Mouse (Mus musculus) G1E-ER4 (cell line): Measurements from ENCODE around the gene Olfr638. TPM values are rescaled to one million over a fixed set of nuclear protein-coding genes. Genes with fewer than 3 reads are reported as not detected.

Source experiments
- GATA1 ChIP-seq: IDR thresholded peaks from one replicate; pipeline ENCODE4 v1.8.0; 2012; ENCODE audit warnings: low read length, inconsistent platforms
- polyA plus RNA-seq: library from polyadenylated mRNA; stranded (reverse); fragments of >175 nt; gene quantifications from 2 replicates; pipeline ENCODE4 v1.2.3, GENCODE M21; 2012

Olfr638 gene
- polyA plus RNA-seq: not detected in 2 replicates

GRCm38 (mm10) chr7:103998446-103998845 lies at the start of gene Olfr638:
Gene Olfr638, plus strand, starts transcription at chr7:103998746.
- no peak for TF ChIP-seq GATA1

GRCm38 (mm10) chr7:103970852-103971251 lies 27.7 kb upstream of the Olfr638 start, which contains the start of gene Olfr635:
Gene Olfr635, plus strand, starts transcription at chr7:103971152.
- no peak for TF ChIP-seq GATA1

- no peak for TF ChIP-seq GATA1
Observed at GRCm38 (mm10) chr7:103971782-103972181, 26.8 kb upstream of the Olfr638 start.

- no peak for TF ChIP-seq GATA1
Observed at GRCm38 (mm10) chr7:103999124-103999523, 578 bp downstream of the Olfr638 start.

- TF ChIP-seq GATA1: no peak
Observed at GRCm38 (mm10) chr7:104017203-104017602, 18.7 kb downstream of the Olfr638 start, which contains the start of gene Olfr639. Gene Olfr639, minus strand, starts transcription at chr7:104017303.

GRCm38 (mm10) chr7:104018953-104019352 lies 20.4 kb downstream of the Olfr638 start:
- no peak for TF ChIP-seq GATA1

GRCm38 (mm10) chr7:104021651-104022050 lies 23.1 kb downstream of the Olfr638 start:
- TF ChIP-seq GATA1: no peak

- TF ChIP-seq GATA1: no peak
Observed at GRCm38 (mm10) chr7:104025473-104025872, 26.9 kb downstream of the Olfr638 start, which contains the start of gene Olfr640. Gene Olfr640, minus strand, starts transcription at chr7:104025573.

GRCm38 (mm10) chr7:104026978-104027377 lies 28.4 kb downstream of the Olfr638 start:
- TF ChIP-seq GATA1: no peak

GRCm38 (mm10) chr7:104035145-104035544 lies 36.6 kb downstream of the Olfr638 start, which contains the start of gene Olfr641:
Gene Olfr641, plus strand, starts transcription at chr7:104035445.
- TF ChIP-seq GATA1: no peak

- no peak for TF ChIP-seq GATA1
Observed at GRCm38 (mm10) chr7:104050745-104051144, 52.2 kb downstream of the Olfr638 start.

- no peak for TF ChIP-seq GATA1
Observed at GRCm38 (mm10) chr7:104052566-104052965, 54.0 kb downstream of the Olfr638 start, which contains the start of gene Olfr642. Gene Olfr642, minus strand, starts transcription at chr7:104052666.

Other genes starting within 250 kb of the Olfr638 start
- not detected in 2 replicates for gene Olfr630, start 241.4 kb upstream of the Olfr638 start, polyA plus RNA-seq
- not detected in 2 replicates for gene Olfr69, start 227.2 kb upstream of the Olfr638 start, polyA plus RNA-seq
- not detected in 2 replicates for gene Olfr68, start 219.0 kb upstream of the Olfr638 start, polyA plus RNA-seq
- not detected in 2 replicates for gene Olfr67, start 206.9 kb upstream of the Olfr638 start, polyA plus RNA-seq
- 31.6 and 77.2 TPM in 2 replicates for gene Hbb-bt, start 184.8 kb upstream of the Olfr638 start, polyA plus RNA-seq
- 5,963 and 6,563 TPM in 2 replicates for gene Hbb-bs, start 170.7 kb upstream of the Olfr638 start, polyA plus RNA-seq
- gene Hbb-bh2, start 158.2 kb upstream of the Olfr638 start, polyA plus RNA-seq: not detected in 2 replicates
- not detected in 2 replicates for gene Hbb-bh1, start 155.6 kb upstream of the Olfr638 start, polyA plus RNA-seq
- not detected in 2 replicates for gene Hbb-y, start 145.5 kb upstream of the Olfr638 start, polyA plus RNA-seq
- not detected in 2 replicates for gene Olfr66, start 112.5 kb upstream of the Olfr638 start, polyA plus RNA-seq
- not detected in 2 replicates for gene Olfr64, start 104.3 kb upstream of the Olfr638 start, polyA plus RNA-seq
- gene Olfr65, start 95.3 kb upstream of the Olfr638 start, polyA plus RNA-seq: not detected in 2 replicates
- gene Olfr631, start 69.9 kb upstream of the Olfr638 start, polyA plus RNA-seq: not detected in 2 replicates
- gene Olfr632, start 64.4 kb upstream of the Olfr638 start, polyA plus RNA-seq: not detected in 2 replicates
- gene Olfr633, start 54.3 kb upstream of the Olfr638 start, polyA plus RNA-seq: not detected in 2 replicates
- gene Olfr635, start 27.6 kb upstream of the Olfr638 start, polyA plus RNA-seq: not detected in 2 replicates
- gene Olfr639, start 18.6 kb downstream of the Olfr638 start, polyA plus RNA-seq: not detected in 2 replicates
- not detected in 2 replicates for gene Olfr640, start 26.8 kb downstream of the Olfr638 start, polyA plus RNA-seq
- not detected in 2 replicates for gene Olfr641, start 36.7 kb downstream of the Olfr638 start, polyA plus RNA-seq
- not detected in 2 replicates for gene Olfr642, start 53.9 kb downstream of the Olfr638 start, polyA plus RNA-seq
- gene 4930516K23Rik, start 62.7 kb downstream of the Olfr638 start, polyA plus RNA-seq: not detected in 2 replicates
- not detected in 2 replicates for gene Olfr644, start 73.1 kb downstream of the Olfr638 start, polyA plus RNA-seq
- not detected in 2 replicates for gene Olfr645, start 86.7 kb downstream of the Olfr638 start, polyA plus RNA-seq
- not detected in 2 replicates for gene Olfr646, start 106.1 kb downstream of the Olfr638 start, polyA plus RNA-seq
- not detected in 2 replicates for gene Ubqln5, start 131.1 kb downstream of the Olfr638 start, polyA plus RNA-seq
- gene Olfr643, start 138.7 kb downstream of the Olfr638 start, polyA plus RNA-seq: not detected in 2 replicates
- gene Ubqln3, start 144.5 kb downstream of the Olfr638 start, polyA plus RNA-seq: not detected in 2 replicates
- gene Ubqlnl, start 151.8 kb downstream of the Olfr638 start, polyA plus RNA-seq: not detected in 2 replicates
- gene Olfm5, start 166.1 kb downstream of the Olfr638 start, polyA plus RNA-seq: not detected in 2 replicates
- gene Olfr648, start 184.6 kb downstream of the Olfr638 start, polyA plus RNA-seq: not detected in 2 replicates
- gene Olfr649, start 197.2 kb downstream of the Olfr638 start, polyA plus RNA-seq: not detected in 2 replicates
- gene Trim6, start 220.0 kb downstream of the Olfr638 start, polyA plus RNA-seq: not detected in 2 replicates
- 0.09 and 0.11 TPM in 2 replicates for gene Trim34a, start 245.7 kb downstream of the Olfr638 start, polyA plus RNA-seq